Mouse (Mus musculus) midbrain, embryonic 11.5 days (tissue): ENCODE results near the gene Parp14. TPM values are rescaled to one million over a fixed set of nuclear protein-coding genes. Genes with fewer than 3 reads are reported as not detected.

Experiments used
- ATAC-seq: fragments of 200-750 bp; cut with Nextera tagmentation; 2 replicates; pipeline ENCODE4 v1.8.0; 2017; ENCODE audit warnings: moderate TSS enrichment, moderate library complexity; ENCODE audit not compliant: low FRiP score
- DNase-seq: peaks from one replicate; pipeline ENCODE4 v3.0.0; 2015; ENCODE audit warnings: low spot score; ENCODE audit errors: missing footprints
- H3K27ac ChIP-seq: fragments of 300-500 bp; sonication (generic); 2 replicates; pipeline ENCODE4 v1.5.1; 2014; ENCODE audit warnings: low read depth, low read length
- H3K27me3 ChIP-seq: fragments of 300-500 bp; sonication (generic); 2 replicates; pipeline ENCODE4 v1.6.1; 2014; ENCODE audit warnings: mild to moderate bottlenecking, low read length, moderate library complexity, mixed read lengths; ENCODE audit not compliant: control insufficient read depth, insufficient read depth
- H3K36me3 ChIP-seq: fragments of 300-500 bp; sonication (generic); 2 replicates; pipeline ENCODE4 v1.6.1; 2014; ENCODE audit warnings: mild to moderate bottlenecking, low read length, moderate library complexity, mixed read lengths; ENCODE audit not compliant: control insufficient read depth, insufficient read depth
- H3K4me1 ChIP-seq: fragments of 300-500 bp; sonication (generic); 2 replicates; pipeline ENCODE4 v1.6.1; 2014; ENCODE audit warnings: low read length; ENCODE audit not compliant: control insufficient read depth, insufficient read depth
- H3K4me2 ChIP-seq: fragments of 300-500 bp; sonication (generic); 2 replicates; pipeline ENCODE4 v1.6.1; 2014; ENCODE audit warnings: mild to moderate bottlenecking, moderate library complexity
- H3K4me3 ChIP-seq: fragments of 300-500 bp; sonication (generic); 2 replicates; pipeline ENCODE4 v1.5.1; 2014; ENCODE audit warnings: low read depth, low read length
- H3K9ac ChIP-seq: fragments of 300-500 bp; sonication (generic); 2 replicates; pipeline ENCODE4 v1.6.1; 2014; ENCODE audit warnings: low read length
- H3K9me3 ChIP-seq: fragments of 300-500 bp; sonication (generic); 2 replicates; pipeline ENCODE4 v1.6.1; 2016; ENCODE audit warnings: low read length; ENCODE audit not compliant: control insufficient read depth
- WGBS: fragments of 180-500 bp; shearing (Covaris S2); extraction: QIAGEN DNeasy Blood & Tissue Kit; methylation state at CpG from one replicate; pipeline ENCODE4 v1.1.7; 2014; 5-methylcytosine and 5-hydroxymethylcytosine counted together
- polyA plus RNA-seq: library from polyadenylated mRNA; unstranded; fragments of >200 nt; fragmentation: Nextera tagmentation; extraction: Ambion mirVana; gene quantifications from 2 replicates; pipeline ENCODE4 v1.2.1, GENCODE M21; 2014

Gene Parp14
- polyA plus RNA-seq = 0.33 and 0.37 TPM in 2 replicates

GRCm38 (mm10) chr16:35871048-35871851 is at the start of gene Parp14:
TSS of gene Parp14 (minus strand) at chr16:35871544.
- Histone ChIP-seq H3K36me3 (no peaks in the 10 kb centered on the region), H3K4me1 (no peaks in the 10 kb centered on the region; the same call in 1 of the 2 replicates), H3K9me3 (no peaks in the 10 kb centered on the region), H3K4me3 (peak within 1 kb of the TSS; percentile 58), H3K9ac (peak within 1 kb of the TSS; percentile 76), H3K27me3 (peaks cover 20% of the 10 kb centered on the region), H3K27ac (no peak within 1 kb of the TSS), H3K4me2 (peak within 1 kb of the TSS; percentile 95)
- ATAC-seq (no peak), DNase-seq (peak; percentile 95)
- 1% methylated on average over 38 of the region's 38 CpGs for WGBS

DNA sequence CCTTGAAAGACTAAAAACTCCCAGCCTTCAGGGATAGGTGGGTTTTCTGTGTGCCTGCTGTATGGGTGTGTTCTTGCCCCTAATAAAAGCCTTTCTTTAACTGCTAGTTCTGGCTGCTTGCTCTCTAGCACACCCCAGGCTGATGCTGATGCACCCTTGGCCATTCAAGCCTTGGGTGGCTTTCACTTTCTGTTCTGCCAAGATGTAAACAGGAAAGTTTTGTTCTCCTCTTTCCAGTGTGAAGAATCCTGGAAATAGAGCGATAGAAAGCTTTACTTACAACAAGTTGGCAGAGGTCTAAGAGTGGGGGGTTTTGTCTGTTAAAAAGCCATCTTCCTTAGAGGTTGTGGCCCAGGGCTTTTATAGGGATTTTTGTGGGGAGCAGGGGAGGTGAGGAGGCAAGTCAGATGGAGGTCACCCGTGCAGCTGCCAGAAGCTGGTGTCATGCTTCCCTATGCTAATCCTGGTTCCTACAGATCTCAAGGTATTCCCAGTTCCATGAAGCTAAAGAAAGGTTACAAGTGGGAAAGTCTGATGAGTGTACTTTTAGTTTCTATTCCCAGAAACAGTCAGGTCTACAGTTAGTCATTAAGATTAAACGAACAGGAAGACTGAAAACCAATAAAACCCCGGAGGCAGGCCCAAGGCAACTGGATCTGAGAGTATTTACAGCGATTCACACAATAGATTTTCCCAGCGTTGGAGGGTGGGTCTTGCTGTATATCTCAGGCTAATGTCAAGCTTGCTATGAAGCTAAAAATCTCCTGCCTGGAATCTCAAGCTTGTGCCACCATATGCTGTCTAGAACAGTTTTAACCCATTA is 47.6 kb upstream of the Parp14 start:
- Histone ChIP-seq H3K4me2 (no peak overlapping the region), H3K9me3 (no peaks in the 10 kb centered on the region), H3K4me1 (no peaks in the 10 kb centered on the region), H3K4me3 (no peak overlapping the region), H3K36me3 (no peaks in the 10 kb centered on the region), H3K27ac (no peak overlapping the region), H3K9ac (no peak overlapping the region), H3K27me3 (no peaks in the 10 kb centered on the region)
- DNase-seq (no peak), ATAC-seq (no peak)
- WGBS = 83% methylated on average over 6 of the region's 6 CpGs

DNA sequence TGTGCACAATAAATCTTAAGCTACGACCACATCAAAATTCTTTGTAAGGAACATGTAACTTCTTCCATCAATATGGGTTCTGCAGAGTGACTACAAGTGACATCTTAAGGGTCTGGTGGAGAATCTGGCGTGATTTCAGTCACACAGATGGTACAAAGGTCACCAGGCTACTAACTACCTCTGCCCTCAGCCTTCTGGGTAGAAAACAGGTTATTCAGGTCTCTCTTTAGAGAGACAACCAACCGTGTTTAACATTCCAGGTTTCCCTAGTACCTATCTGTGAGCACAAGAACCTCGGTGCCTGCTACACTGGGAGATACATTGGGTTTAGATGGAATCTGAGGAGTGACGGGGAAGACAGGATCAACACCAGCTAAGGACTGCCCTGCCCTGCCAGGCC is 43.0 kb upstream of the Parp14 start:
- no peak for ATAC-seq
- WGBS = 72% methylated on average over 5 of the region's 5 CpGs
- Histone ChIP-seq H3K4me3 (no peak overlapping the region), H3K36me3 (no peaks in the 10 kb centered on the region), H3K27me3 (no peaks in the 10 kb centered on the region), H3K9me3 (no peaks in the 10 kb centered on the region), H3K27ac (no peak overlapping the region), H3K9ac (no peak overlapping the region), H3K4me1 (no peaks in the 10 kb centered on the region), H3K4me2 (no peak overlapping the region)
- no peak for DNase-seq

DNA sequence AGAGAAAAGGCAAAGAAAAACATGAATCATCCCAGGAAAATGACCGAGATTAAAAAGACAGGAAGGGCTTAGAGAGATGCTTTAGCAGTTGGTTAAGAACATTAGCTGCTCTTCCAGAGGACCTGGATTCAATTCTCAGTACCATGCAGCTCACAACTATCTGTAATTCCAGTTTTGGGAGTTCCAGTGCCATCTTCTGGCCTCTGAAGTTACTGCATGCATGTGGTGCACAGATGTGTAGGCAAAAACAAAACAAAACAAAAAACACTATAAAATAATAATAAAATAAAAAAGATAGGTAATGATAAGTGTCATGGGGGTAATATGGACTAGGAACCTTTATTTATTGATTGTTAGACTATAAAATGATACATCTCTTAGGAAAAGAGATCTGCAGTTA is 42.2 kb upstream of the Parp14 start:
- H3K27ac ChIP-seq = no peak overlapping the region
- H3K36me3 ChIP-seq = no peaks in the 10 kb centered on the region
- DNase-seq (peak; percentile 87), ATAC-seq (no peak)
- H3K4me2 ChIP-seq = no peak overlapping the region
- H3K4me3 ChIP-seq = no peak overlapping the region
- 71% methylated on average over 1 of the region's 1 CpGs for WGBS
- no peaks in the 10 kb centered on the region for H3K9me3 ChIP-seq
- H3K9ac ChIP-seq = no peak overlapping the region
- no peaks in the 10 kb centered on the region for H3K4me1 ChIP-seq
- H3K27me3 ChIP-seq = no peaks in the 10 kb centered on the region

GRCm38 (mm10) chr16:35911449-35911848 is 40.1 kb upstream of the Parp14 start:
- ATAC-seq = no peak
- 79% methylated on average over 3 of the region's 3 CpGs for WGBS
- no peaks in the 10 kb centered on the region for H3K4me1 ChIP-seq

DNA sequence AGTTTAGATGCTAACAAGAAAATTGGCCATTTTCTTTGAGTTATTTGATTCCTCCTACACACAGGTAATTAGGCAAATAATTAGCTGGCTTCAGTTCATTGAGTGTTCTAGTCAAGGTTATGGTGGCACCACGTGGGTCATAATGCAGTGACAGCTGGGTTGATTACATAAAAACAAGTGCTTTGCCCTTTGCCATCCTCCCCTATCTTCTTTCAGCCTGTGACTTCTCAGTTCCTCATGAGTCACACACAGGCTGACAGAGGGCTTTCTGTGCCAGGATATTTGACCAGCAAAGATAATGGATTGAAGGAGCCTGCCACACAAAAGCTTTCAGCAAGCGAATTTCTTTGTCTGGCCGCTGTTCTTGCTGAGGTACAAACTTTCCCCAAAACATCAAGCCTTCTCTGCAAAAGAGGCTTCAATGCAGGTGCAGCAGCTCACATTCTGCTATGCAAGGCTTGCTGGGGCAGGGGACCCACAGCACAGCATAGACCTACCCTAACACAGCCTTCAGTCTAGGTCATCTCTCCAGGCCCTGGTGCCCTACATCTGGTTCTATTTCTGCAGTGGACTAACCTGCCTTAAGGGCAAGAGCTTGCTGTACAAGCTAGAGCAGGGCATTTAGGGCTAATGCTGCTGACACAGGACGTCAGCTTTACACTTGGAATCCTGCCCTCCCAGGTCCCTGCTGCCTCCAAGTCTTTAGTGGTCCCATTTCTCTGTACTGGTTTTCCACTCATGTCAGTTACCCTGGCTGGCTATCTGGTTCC is 36.3 kb upstream of the Parp14 start:
- Histone ChIP-seq H3K36me3 (no peaks in the 10 kb centered on the region), H3K27ac (no peak overlapping the region), H3K9ac (no peak overlapping the region), H3K4me1 (no peaks in the 10 kb centered on the region), H3K9me3 (no peaks in the 10 kb centered on the region), H3K27me3 (no peaks in the 10 kb centered on the region), H3K4me3 (no peak overlapping the region), H3K4me2 (no peak overlapping the region)
- 74% methylated on average over 4 of the region's 4 CpGs for WGBS
- ATAC-seq = no peak
- DNase-seq = no peak

More at GRCm38 (mm10) chr16:35911449-35911848, 40.1 kb upstream of the Parp14 start:
- H3K4me2 ChIP-seq = no peak overlapping the region
- DNase-seq = no peak
- H3K9ac ChIP-seq = no peak overlapping the region
- no peaks in the 10 kb centered on the region for H3K27me3 ChIP-seq
- no peak overlapping the region for H3K4me3 ChIP-seq
- H3K36me3 ChIP-seq = no peaks in the 10 kb centered on the region
- no peaks in the 10 kb centered on the region for H3K9me3 ChIP-seq
- no peak overlapping the region for H3K27ac ChIP-seq

DNA sequence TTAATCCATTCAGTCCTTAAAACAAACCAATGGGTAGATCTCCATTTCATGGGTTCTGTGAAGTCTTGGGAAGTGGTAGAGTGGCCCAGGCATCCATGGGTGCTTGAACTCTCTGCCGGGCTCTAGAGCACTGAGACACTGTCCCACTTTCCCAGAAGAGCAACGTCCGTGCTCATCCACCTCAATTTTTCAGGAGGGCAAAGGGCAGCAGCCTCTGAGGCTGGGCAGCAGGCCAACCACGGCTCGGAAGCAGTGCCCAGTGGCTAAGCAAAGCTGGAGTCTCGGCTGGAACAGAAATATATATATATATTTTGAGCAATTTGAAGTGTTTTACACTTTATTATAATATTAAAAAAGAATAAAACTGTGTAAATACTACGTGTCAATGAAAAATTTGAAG is 35.5 kb upstream of the Parp14 start:
- H3K4me2 ChIP-seq = no peak overlapping the region
- ATAC-seq = no peak
- no peak overlapping the region for H3K27ac ChIP-seq
- no peaks in the 10 kb centered on the region for H3K9me3 ChIP-seq
- no peak overlapping the region for H3K9ac ChIP-seq
- no peak for DNase-seq
- H3K4me1 ChIP-seq = no peaks in the 10 kb centered on the region
- H3K27me3 ChIP-seq = no peaks in the 10 kb centered on the region
- no peak overlapping the region for H3K4me3 ChIP-seq
- 85% methylated on average over 7 of the region's 7 CpGs for WGBS
- H3K36me3 ChIP-seq = no peaks in the 10 kb centered on the region

GRCm38 (mm10) chr16:35905819-35906485 is 34.6 kb upstream of the Parp14 start:
- Histone ChIP-seq H3K27me3 (no peaks in the 10 kb centered on the region), H3K36me3 (no peaks in the 10 kb centered on the region), H3K4me1 (no peaks in the 10 kb centered on the region), H3K9ac (no peak overlapping the region), H3K4me2 (no peak overlapping the region), H3K4me3 (no peak overlapping the region), H3K9me3 (no peaks in the 10 kb centered on the region), H3K27ac (no peak overlapping the region)
- ATAC-seq (no peak), DNase-seq (no peak)
- 85% methylated on average over 6 of the region's 6 CpGs for WGBS
